Mouse (Mus musculus): ENCODE data around the gene Emd. TPM values are rescaled to one million over a fixed set of nuclear protein-coding genes. Genes with fewer than 3 reads are reported as not detected.

Emd gene
- polyA plus RNA-seq, 1 experiment from 2014 or later: 20.9 TPM

DNA sequence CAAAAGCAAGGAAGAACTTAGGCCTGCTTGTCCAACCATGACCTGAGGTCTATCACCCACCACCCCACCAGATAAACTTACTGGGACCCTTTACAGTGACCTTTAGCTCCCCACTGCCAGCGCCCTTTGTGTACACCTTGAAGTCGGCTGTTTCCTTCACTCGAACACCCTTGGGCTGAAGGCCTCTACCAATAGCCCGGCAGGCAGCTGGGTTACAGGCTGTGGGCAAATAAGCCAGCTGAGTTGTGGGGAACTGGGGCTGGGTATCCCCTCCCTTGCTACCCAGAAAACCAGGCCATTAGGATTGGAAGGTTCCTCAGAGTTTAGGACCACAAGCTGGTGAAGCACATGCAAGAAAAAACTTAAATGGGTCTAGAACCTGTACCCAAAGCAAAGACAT is 14.2 kb upstream of the Emd start:
- Histone ChIP-seq H3K9me3 (ENCODE audit: control insufficient read depth, low read length) (no peaks in the 10 kb centered on the region), H3K4me3 (ENCODE audit: low read depth, low read length) (no peak overlapping the region), H3K36me3 (ENCODE audit: control insufficient read depth, insufficient read depth, low read length) (peaks cover 15% of the 10 kb centered on the region), H3K4me1 (replicated peaks; ENCODE audit: control insufficient read depth, insufficient read depth) (no peaks in the 10 kb centered on the region), H3K27me3 (ENCODE audit: control insufficient read depth, insufficient read depth, low read length) (no peaks in the 10 kb centered on the region), H3K4me2 (replicated peaks; ENCODE audit: low read depth) (no peak overlapping the region), H3K27ac (replicated peaks) (no peak overlapping the region), H3K9ac (ENCODE audit: low read length) (no peak overlapping the region)
- WGBS: 81% methylated on average over 4 of the region's 4 CpGs
- TF ChIP-seq CTCF (IDR thresholded peaks at IDR 0.05; ENCODE audit: low read depth): no peak
- TF ChIP-seq EP300 (optimal IDR thresholded peaks at IDR 0.05): no peak
- no peak for DNase-seq (ENCODE audit: low spot score)
- no peak for ATAC-seq (ENCODE audit: low FRiP score, low TSS enrichment)

- Histone ChIP-seq H3K36me3 (ENCODE audit: control insufficient read depth, insufficient read depth, low read length) (peaks cover 8% of the 10 kb centered on the region; the same call in 1 of the 2 replicates), H3K27ac (replicated peaks) (peak overlapping the region; percentile 69), H3K27me3 (ENCODE audit: control insufficient read depth, insufficient read depth, low read length) (no peaks in the 10 kb centered on the region), H3K4me1 (replicated peaks; ENCODE audit: control insufficient read depth, insufficient read depth) (no peaks in the 10 kb centered on the region), H3K9ac (ENCODE audit: low read length) (peak overlapping the region; percentile 24; the same call in 1 of the 2 replicates), H3K4me3 (ENCODE audit: low read depth, low read length) (peak overlapping the region; percentile 45), H3K9me3 (ENCODE audit: control insufficient read depth, low read length) (no peaks in the 10 kb centered on the region), H3K4me2 (replicated peaks; ENCODE audit: low read depth) (peak overlapping the region; percentile 50)
- ATAC-seq (ENCODE audit: low FRiP score, low TSS enrichment): no peak
- DNase-seq (ENCODE audit: low spot score): no peak
- WGBS: 72% methylated on average over 2 of the region's 2 CpGs
- TF ChIP-seq EP300 (optimal IDR thresholded peaks at IDR 0.05): no peak
- no peak for TF ChIP-seq CTCF (IDR thresholded peaks at IDR 0.05; ENCODE audit: low read depth)
These were observed 11.1 kb upstream of the Emd start for GRCm38 (mm10) chrX:74243396-74243795.

- Histone ChIP-seq H3K27me3 (ENCODE audit: control insufficient read depth, insufficient read depth, low read length) (no peaks in the 10 kb centered on the region), H3K9me3 (ENCODE audit: control insufficient read depth, low read length) (no peaks in the 10 kb centered on the region), H3K27ac (replicated peaks) (peak overlapping the region; percentile 69), H3K4me3 (ENCODE audit: low read depth, low read length) (peak overlapping the region; percentile 45), H3K4me1 (replicated peaks; ENCODE audit: control insufficient read depth, insufficient read depth) (no peaks in the 10 kb centered on the region), H3K9ac (ENCODE audit: low read length) (peak overlapping the region; percentile 24; the same call in 1 of the 2 replicates), H3K4me2 (replicated peaks; ENCODE audit: low read depth) (peak overlapping the region; percentile 50), H3K36me3 (ENCODE audit: control insufficient read depth, insufficient read depth, low read length) (peaks cover 8% of the 10 kb centered on the region; the same call in 1 of the 2 replicates)
- DNase-seq (ENCODE audit: low spot score): no peak
- ATAC-seq (ENCODE audit: low FRiP score, low TSS enrichment): no peak
- TF ChIP-seq CTCF (IDR thresholded peaks at IDR 0.05; ENCODE audit: low read depth) (no peak), EP300 (optimal IDR thresholded peaks at IDR 0.05) (no peak)
- WGBS: 44% methylated on average over 3 of the region's 3 CpGs
These were observed 10.7 kb upstream of the Emd start for GRCm38 (mm10) chrX:74243807-74244206.

DNA sequence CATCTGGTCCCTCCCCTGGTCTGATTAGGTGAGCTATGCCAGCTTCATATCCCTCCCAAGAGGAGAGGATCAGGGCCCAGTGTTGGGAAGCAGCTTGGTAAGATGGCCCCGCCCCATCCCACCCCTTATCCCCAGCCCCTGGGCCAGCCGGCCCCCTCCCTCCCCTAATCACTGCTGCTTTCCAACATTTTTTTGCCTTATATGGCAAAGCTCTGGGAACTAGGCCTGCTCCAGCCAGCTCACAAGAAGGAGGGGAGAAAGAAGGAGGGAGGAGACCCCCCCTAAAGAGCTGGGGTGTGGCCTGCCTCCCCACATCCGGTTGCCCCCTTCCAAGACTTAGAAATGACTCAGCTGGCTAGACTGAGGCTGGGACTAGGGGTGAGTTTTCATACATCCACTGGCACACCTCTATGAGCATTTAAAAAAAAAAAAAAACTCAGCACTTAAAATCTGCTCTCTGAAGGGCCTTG is 9.8 kb upstream of the Emd start:
- H3K9ac ChIP-seq (ENCODE audit: low read length): peak overlapping the region; percentile 67
- peak overlapping the region; percentile 50 for H3K4me2 ChIP-seq (replicated peaks; ENCODE audit: low read depth)
- DNase-seq (ENCODE audit: low spot score) (peak; percentile 45), ATAC-seq (ENCODE audit: low FRiP score, low TSS enrichment) (peak; percentile 38; the same call in 1 of the 2 replicates)
- H3K4me1 ChIP-seq (replicated peaks; ENCODE audit: control insufficient read depth, insufficient read depth): no peaks in the 10 kb centered on the region
- no peaks in the 10 kb centered on the region for H3K27me3 ChIP-seq (ENCODE audit: control insufficient read depth, insufficient read depth, low read length)
- peak overlapping the region; percentile 86 for H3K27ac ChIP-seq (replicated peaks)
- no peaks in the 10 kb centered on the region for H3K9me3 ChIP-seq (ENCODE audit: control insufficient read depth, low read length)
- no peak for TF ChIP-seq CTCF (IDR thresholded peaks at IDR 0.05; ENCODE audit: low read depth)
- no peak for TF ChIP-seq EP300 (optimal IDR thresholded peaks at IDR 0.05)
- H3K4me3 ChIP-seq (ENCODE audit: low read depth, low read length): peak overlapping the region; percentile 45
- 20% methylated on average over 2 of the region's 3 CpGs for WGBS
- H3K36me3 ChIP-seq (ENCODE audit: control insufficient read depth, insufficient read depth, low read length): peaks cover 8% of the 10 kb centered on the region; the same call in 1 of the 2 replicates

DNA sequence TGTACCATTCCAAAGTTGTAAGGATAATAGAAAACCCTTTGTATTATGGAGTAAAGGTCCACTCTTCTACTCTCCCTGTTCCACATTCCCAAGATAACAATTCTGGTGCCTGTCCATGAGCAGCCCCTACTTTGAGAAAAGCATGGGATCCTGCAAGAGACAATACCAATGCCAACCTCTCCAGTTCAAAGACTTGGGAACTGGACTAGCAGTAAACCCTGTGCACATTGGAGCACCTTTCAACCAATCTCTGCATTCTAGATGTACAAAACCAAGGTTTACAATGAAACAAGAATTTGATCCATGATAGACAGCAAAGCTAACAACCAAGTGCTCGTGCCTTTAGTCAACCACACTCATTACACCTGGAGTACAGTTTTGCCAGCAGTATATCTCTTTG is 9.4 kb upstream of the Emd start:
- Histone ChIP-seq H3K4me2 (replicated peaks; ENCODE audit: low read depth) (peak overlapping the region; percentile 38), H3K9ac (ENCODE audit: low read length) (peak overlapping the region; percentile 67), H3K4me3 (ENCODE audit: low read depth, low read length) (peak overlapping the region; percentile 45), H3K4me1 (replicated peaks; ENCODE audit: control insufficient read depth, insufficient read depth) (no peaks in the 10 kb centered on the region), H3K9me3 (ENCODE audit: control insufficient read depth, low read length) (no peaks in the 10 kb centered on the region), H3K36me3 (ENCODE audit: control insufficient read depth, insufficient read depth, low read length) (peaks cover 8% of the 10 kb centered on the region; the same call in 1 of the 2 replicates), H3K27ac (replicated peaks) (peak overlapping the region; percentile 86), H3K27me3 (ENCODE audit: control insufficient read depth, insufficient read depth, low read length) (no peaks in the 10 kb centered on the region)
- TF ChIP-seq EP300 (optimal IDR thresholded peaks at IDR 0.05): no peak
- TF ChIP-seq CTCF (IDR thresholded peaks at IDR 0.05; ENCODE audit: low read depth): no peak
- 38% methylated on average over 1 of the region's 1 CpGs for WGBS
- DNase-seq (ENCODE audit: low spot score): no peak
- ATAC-seq (ENCODE audit: low FRiP score, low TSS enrichment): no peak

GRCm38 (mm10) chrX:74245687-74246086 is 8.8 kb upstream of the Emd start:
- Histone ChIP-seq H3K4me3 (ENCODE audit: low read depth, low read length) (peak overlapping the region; percentile 45), H3K9me3 (ENCODE audit: control insufficient read depth, low read length) (no peaks in the 10 kb centered on the region), H3K27ac (replicated peaks) (peak overlapping the region; percentile 86), H3K4me1 (replicated peaks; ENCODE audit: control insufficient read depth, insufficient read depth) (no peaks in the 10 kb centered on the region), H3K27me3 (ENCODE audit: control insufficient read depth, insufficient read depth, low read length) (no peaks in the 10 kb centered on the region), H3K4me2 (replicated peaks; ENCODE audit: low read depth) (peak overlapping the region; percentile 38), H3K9ac (ENCODE audit: low read length) (peak overlapping the region; percentile 67), H3K36me3 (ENCODE audit: control insufficient read depth, insufficient read depth, low read length) (peaks cover 8% of the 10 kb centered on the region; the same call in 1 of the 2 replicates)
- WGBS: 25% methylated on average over 21 of the region's 21 CpGs
- TF ChIP-seq CTCF (IDR thresholded peaks at IDR 0.05; ENCODE audit: low read depth) (peak; percentile 3; the same call in 1 of the 2 replicates), EP300 (optimal IDR thresholded peaks at IDR 0.05) (no peak)
- ATAC-seq (ENCODE audit: low FRiP score, low TSS enrichment) (peak; percentile 52; the same call in 1 of the 2 replicates), DNase-seq (ENCODE audit: low spot score) (peak; percentile 71)

Data from stomach, postnatal 0 days (tissue).